Mouse (Mus musculus) cortical plate, adult 2 months (tissue): Measurements from ENCODE around the gene Rpl28. TPM values are rescaled to one million over a fixed set of nuclear protein-coding genes. Genes with fewer than 3 reads are reported as not detected.
A peak's percentile ranks its signal among the peaks of the same experiment; 100 is the strongest.
"Not testable (repeated sequence)": the region's sequence is repeated elsewhere in the genome, so short reads cannot be mapped to it uniquely, and the experiment has no call there.

Experiments used
- H3K27ac ChIP-seq: fragments of 200-500 bp; 2 replicates; pipeline ENCODE4 v1.5.1; 2012; ENCODE audit warnings: low read length, control low read depth, inconsistent platforms; ENCODE audit not compliant: insufficient read depth
- H3K4me1 ChIP-seq: fragments of 200-500 bp; 2 replicates; pipeline ENCODE4 v1.6.1; 2011; ENCODE audit warnings: low read length; ENCODE audit not compliant: control insufficient read depth, insufficient read depth
- H3K4me3 ChIP-seq: fragments of 200-500 bp; 2 replicates; pipeline ENCODE4 v1.5.1; 2011; ENCODE audit warnings: mild to moderate bottlenecking, low read length, control low read depth; ENCODE audit not compliant: insufficient read depth
- CTCF ChIP-seq: fragments of 200-500 bp; IDR thresholded peaks from 2 replicates; pipeline ENCODE4 v1.5.1; 2011; ENCODE audit warnings: mild to moderate bottlenecking, control low read depth, low read length; ENCODE audit not compliant: insufficient read depth; ENCODE audit errors: extremely low read depth
- POLR2A ChIP-seq: fragments of 200-500 bp; IDR thresholded peaks from 2 replicates; pipeline ENCODE4 v1.6.1; 2011; ENCODE audit warnings: mild to moderate bottlenecking, low read length, control low read depth; ENCODE audit not compliant: insufficient read depth; ENCODE audit errors: extremely low read depth
- polyA plus RNA-seq: library from polyadenylated mRNA; depleted of rRNA; stranded (reverse); fragments of >200 nt; gene quantifications from 2 replicates; pipeline ENCODE4 v1.2.3, GENCODE M21; 2012

Rpl28 gene
- polyA plus RNA-seq, 1 experiment: 257 TPM

DNA sequence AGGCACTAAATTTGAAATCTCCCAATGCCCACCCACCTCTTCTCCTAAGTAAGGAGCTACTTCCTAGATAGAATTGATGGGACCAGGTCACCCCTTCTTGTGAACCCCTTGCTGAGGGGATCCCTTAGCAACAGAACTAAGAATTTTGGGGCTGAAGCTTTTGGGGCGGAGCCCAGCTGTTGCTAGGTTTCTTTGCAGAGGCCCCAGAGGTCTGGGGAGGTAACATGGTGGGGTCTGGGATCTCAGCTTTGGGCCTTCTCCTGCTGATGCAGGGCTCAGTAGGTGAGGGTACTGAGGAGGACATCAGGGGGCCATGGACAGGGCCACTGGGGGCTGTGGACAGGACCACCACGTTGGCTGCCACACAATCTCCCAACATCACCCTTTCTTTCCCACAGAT is 9.9 kb upstream of the Rpl28 start, which contains the start of the genes Il11 and Tmem190:
Gene Il11, minus strand, starts transcription at position 101 of the 400 bp plus-strand sequence.
Gene Tmem190, plus strand, starts transcription at position 179 of the 400 bp plus-strand sequence.
- H3K27ac ChIP-seq: no peak within 1 kb of the TSS
- TF ChIP-seq POLR2A (no peak), CTCF (no peak)
- H3K4me1 ChIP-seq: no peaks in the 10 kb centered on the region
- H3K4me3 ChIP-seq: no peak within 1 kb of the TSS

DNA sequence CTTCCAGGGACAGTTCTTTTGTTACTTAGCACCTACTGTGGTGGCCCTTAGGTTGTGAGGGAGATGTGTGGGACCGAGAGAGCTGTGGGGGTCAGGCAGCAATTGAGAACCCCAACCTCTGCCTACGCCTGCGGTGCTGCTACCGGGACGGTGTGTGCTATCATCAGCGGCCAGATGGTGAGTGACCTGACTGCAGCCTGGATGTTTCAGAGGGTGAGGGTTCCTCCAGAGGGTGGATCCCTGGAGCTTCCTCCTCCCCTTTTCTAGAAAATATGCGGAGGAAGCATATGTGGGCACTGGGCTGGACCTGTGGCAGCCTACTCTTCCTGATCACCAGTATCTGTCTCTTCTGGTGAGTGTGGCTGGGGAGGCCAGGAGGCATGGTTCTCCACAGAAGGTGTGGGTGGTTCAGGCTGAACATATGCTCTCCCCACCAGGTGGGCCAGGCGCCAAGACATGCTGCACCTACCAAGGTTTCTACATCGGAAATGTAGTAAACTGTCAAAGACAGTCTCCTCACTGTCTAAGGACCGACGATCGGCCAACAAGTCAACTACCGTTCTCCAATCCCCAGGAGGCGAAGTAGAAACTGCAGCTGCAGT is 8.9 kb upstream of the Rpl28 start:
- TF ChIP-seq CTCF: no peak
- no peak for TF ChIP-seq POLR2A
- no peak overlapping the region for H3K4me3 ChIP-seq
- H3K27ac ChIP-seq: no peak overlapping the region
- peaks cover 2% of the 10 kb centered on the region; the same call in 1 of the 2 replicates for H3K4me1 ChIP-seq

DNA sequence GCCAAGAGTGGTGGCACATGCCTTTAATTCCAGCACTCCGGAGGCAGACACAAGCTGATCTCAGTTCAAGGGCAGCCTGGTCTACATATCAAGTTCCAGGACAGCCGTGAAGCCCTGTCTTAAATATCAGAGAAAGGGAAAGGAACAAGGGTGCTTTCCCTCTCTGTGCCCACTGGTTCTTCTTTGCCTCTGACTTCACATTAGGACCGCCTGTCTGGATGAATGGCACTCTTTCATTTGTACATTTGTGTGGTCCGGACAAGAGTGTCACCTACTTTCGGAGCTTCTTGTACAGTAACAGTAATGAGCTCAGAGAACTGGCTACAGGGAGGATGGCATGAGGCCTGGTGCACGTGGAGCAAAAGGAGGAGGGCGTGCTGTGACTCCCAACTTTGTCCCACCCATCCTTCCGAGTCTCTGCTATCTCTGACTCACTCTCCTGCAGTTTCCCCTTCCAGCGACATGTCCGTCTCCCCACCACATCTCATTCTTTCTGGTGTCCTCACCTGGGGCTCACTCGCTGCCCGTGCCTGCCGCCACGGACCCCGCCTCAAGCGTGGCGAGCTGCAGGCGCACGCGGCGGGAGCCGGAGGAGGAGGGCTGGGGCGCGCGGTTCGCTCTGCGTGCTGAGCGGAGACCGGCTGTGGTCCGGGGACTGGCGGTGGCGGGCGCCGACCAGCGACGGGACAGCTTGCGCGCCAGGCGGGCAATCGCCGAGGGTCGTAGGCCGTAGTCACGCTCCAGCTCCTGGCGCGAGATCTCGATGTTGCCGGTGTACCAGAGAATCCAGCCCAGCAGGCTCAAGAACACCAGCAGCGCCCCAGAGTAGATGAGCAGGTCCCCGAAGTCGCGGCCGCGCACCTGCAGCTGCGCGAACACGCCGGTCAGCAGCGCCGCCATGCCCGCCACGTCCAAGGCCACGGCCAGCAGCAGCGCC is 3.9 kb upstream of the Rpl28 start:
- Histone ChIP-seq H3K4me3 (peak overlapping the region; percentile 64), H3K27ac (no peak overlapping the region), H3K4me1 (peaks cover 3% of the 10 kb centered on the region; the same call in 1 of the 2 replicates)
- TF ChIP-seq CTCF (no peak), POLR2A (peak; percentile 36; the same call in 1 of the 2 replicates)

DNA sequence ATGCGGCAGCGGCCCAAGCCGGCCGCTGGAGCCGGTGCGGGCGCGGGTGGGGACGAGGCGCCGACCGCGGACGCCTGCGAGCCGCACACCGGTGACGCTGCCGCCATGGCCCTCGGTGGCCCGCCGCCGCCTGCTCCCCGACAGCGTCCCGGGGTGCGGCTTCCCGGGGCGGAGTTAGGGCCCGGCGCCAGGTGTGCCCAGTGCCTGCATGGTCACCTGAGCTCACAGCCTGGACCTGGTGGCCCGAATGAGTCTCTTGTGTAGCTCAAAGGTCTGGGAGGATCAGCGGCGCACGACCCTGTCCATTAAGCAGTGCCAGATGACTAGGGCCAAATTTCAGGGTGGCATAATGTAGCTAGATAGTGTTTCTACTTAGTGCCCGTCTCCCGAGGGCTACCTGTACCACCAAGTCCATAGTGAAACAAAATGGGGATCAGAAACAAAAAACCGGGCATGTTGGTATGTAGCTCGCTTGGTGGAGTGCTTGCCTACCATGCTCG is 3.2 kb upstream of the Rpl28 start, which contains the start of gene Tmem238:
Gene Tmem238, minus strand, starts transcription at position 221 of the 500 bp plus-strand sequence.
- Histone ChIP-seq H3K4me1 (peaks cover 5% of the 10 kb centered on the region; the same call in 1 of the 2 replicates), H3K27ac (no peak within 1 kb of the TSS), H3K4me3 (peak within 1 kb of the TSS; percentile 64)
- TF ChIP-seq POLR2A (no peak), CTCF (no peak)

DNA sequence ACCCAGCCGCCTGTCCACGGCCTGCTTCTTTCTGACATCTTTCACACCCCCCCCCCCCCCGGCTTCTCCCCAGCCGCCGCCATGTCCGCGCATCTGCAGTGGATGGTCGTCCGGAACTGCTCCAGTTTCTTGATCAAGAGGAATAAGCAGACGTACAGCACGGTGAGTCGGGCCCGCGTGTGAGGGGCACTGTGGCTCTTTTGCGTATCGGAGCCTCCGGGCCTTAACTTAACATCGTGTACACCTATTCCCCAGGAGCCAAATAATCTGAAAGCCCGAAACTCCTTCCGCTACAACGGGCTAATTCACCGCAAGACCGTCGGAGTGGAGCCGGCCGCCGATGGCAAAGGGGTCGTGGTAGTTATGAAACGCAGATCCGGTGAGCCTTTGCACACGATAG is 574 bp downstream of the Rpl28 start:
- H3K4me1 ChIP-seq, H3K27ac ChIP-seq: not testable (repeated sequence)
- H3K4me3 ChIP-seq: peak overlapping the region; percentile 71

DNA sequence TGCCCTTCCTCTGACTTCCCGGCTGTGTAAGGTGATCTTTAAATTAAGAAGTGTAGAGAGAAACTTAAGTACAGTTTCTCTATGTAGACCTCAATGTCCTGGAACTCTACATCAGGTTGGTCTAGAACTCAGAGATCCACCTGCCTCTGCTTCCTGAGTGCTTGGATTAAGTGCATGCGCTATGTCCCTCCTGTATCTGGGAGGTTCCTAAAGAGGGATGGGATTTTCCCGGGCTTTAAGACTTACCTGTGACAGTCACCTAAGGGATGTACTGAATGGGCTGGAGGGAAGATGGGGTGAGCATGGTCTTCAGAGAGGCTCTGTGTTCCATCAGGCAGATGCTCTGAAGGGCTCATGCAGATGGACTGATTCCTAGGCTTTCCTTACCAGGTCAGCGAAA is 1.0 kb downstream of the Rpl28 start:
- H3K4me1 ChIP-seq: peaks cover 4% of the 10 kb centered on the region; the same call in 1 of the 2 replicates
- H3K4me3 ChIP-seq: peak overlapping the region; percentile 71
- no peak overlapping the region for H3K27ac ChIP-seq
- TF ChIP-seq POLR2A (no peak), CTCF (no peak)

DNA sequence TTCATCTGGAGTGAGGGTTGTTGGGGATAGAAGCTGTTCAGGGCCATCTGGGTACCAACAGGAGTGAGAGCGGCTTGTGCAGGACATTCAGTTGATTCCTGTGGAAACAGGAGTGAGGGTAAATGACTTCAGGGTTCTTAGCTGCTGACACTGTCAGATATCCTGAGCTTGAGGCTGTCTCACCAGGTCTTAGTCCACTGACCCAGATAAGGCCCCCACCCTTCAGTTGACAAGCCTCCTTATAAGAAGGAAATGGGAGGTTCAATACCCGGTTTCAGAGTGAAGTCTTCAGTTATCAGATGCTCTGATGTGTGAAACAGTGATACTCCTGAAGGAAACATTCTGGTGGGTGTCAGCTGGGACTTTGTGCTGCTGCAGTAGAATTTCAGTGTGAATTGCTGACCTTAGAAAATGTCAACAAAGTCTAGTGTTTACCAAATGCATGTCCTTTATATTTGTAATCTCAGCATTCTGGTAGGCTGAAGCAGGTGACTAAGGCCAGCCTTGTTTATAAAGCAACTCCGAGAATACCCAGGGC is 2.0 kb downstream of the Rpl28 start:
- TF ChIP-seq CTCF (no peak), POLR2A (no peak)
- H3K27ac ChIP-seq: no peak overlapping the region
- no peak overlapping the region; the same call in 1 of the 2 replicates for H3K4me3 ChIP-seq
- H3K4me1 ChIP-seq: peaks cover 3% of the 10 kb centered on the region; the same call in 1 of the 2 replicates

DNA sequence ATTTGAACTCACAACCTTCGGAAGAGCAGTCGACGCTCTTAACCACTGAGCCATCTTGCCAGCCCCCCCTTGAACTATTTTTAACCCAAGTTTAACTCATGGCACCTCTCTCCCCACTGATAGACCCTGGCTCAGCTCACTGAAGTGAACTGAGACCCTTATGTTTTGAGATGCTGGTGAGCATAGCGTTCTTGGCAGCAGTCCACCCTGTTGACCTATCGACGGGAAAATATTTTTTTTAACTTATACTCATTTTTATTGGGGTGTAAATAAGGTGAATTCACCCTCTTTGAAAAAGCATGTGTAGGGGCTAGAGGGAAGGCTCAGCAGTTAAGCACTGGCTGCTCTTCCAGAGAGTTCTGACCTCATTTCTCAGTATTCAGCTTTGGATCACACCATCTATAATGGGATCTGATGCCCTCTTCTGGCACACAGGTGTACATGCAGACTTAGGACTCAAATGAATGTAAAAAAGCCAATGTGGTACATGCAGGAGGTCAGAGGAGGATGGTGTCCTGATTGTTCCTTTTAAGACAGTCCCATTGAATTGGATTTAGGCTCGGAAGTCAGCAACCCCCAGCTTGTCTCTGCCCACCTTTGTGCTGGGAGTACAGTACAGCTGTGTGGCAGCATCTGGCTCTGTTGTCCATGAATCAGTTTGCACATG is 3.2 kb downstream of the Rpl28 start:
- peak; percentile 45; the same call in 1 of the 2 replicates for TF ChIP-seq CTCF
- TF ChIP-seq POLR2A: peak; percentile 32; the same call in 1 of the 2 replicates
- no peak overlapping the region for H3K27ac ChIP-seq
- no peak overlapping the region for H3K4me3 ChIP-seq
- peaks cover 3% of the 10 kb centered on the region; the same call in 1 of the 2 replicates for H3K4me1 ChIP-seq

DNA sequence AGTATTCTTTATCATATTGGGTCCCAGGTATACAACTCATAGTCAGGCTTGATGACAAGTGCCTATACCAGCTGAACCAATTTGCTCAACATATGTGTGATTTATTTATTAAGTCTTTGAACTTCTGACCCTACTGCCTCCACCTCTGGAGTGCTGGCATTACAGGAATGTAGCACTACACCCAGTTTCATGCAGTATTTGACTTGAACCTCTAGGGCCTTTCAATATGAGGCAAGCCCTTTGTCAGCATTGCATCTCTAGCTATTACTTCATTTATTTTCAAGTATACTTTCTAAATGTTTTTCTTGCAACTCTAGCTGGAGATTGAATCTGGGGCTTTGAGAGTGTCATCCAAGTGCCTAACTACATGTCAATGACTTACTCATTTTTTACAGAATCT is 9.6 kb downstream of the Rpl28 start:
- H3K4me1 ChIP-seq: no peaks in the 10 kb centered on the region; the same call in 1 of the 2 replicates
- TF ChIP-seq CTCF (no peak), POLR2A (no peak)
- no peak overlapping the region for H3K27ac ChIP-seq
- H3K4me3 ChIP-seq: no peak overlapping the region
